Mouse (Mus musculus) kidney, embryonic 14.5 days (tissue): Measurements from ENCODE around the gene Tax1bp3. TPM values are rescaled to one million over a fixed set of nuclear protein-coding genes. Genes with fewer than 3 reads are reported as not detected.

Experiments
- ATAC-seq: fragments of 200-750 bp; cut with Nextera tagmentation; 2 replicates; pipeline ENCODE4 v1.8.0; 2017; ENCODE audit warnings: moderate number of reproducible peaks, mild to moderate bottlenecking, moderate TSS enrichment, moderate library complexity; ENCODE audit not compliant: low FRiP score, low TSS enrichment
- H3K27ac ChIP-seq: fragments of 300-500 bp; sonication (generic); 2 replicates; pipeline ENCODE4 v1.5.1; 2014; ENCODE audit warnings: low read depth, mild to moderate bottlenecking, low read length, moderate library complexity, mixed read lengths
- H3K27me3 ChIP-seq: fragments of 300-500 bp; sonication (generic); 2 replicates; pipeline ENCODE4 v1.6.1; 2014; ENCODE audit warnings: mild to moderate bottlenecking, low read length; ENCODE audit not compliant: control insufficient read depth, insufficient read depth
- H3K36me3 ChIP-seq: fragments of 300-500 bp; sonication (generic); 2 replicates; pipeline ENCODE4 v1.6.1; 2014; ENCODE audit warnings: low read length, mixed read lengths; ENCODE audit not compliant: control insufficient read depth, insufficient read depth
- H3K4me1 ChIP-seq: fragments of 300-500 bp; sonication (generic); 2 replicates; pipeline ENCODE4 v1.6.1; 2014; ENCODE audit warnings: low read length, mixed read lengths; ENCODE audit not compliant: control insufficient read depth, insufficient read depth
- H3K4me2 ChIP-seq: fragments of 300-500 bp; sonication (generic); replicated peaks from 2 replicates; pipeline ENCODE4 v1.6.1; 2014; ENCODE audit warnings: low read depth, mild to moderate bottlenecking, low read length
- H3K4me3 ChIP-seq: fragments of 300-500 bp; sonication (generic); 2 replicates; pipeline ENCODE4 v1.5.1; 2014; ENCODE audit warnings: mild to moderate bottlenecking, low read length
- H3K9ac ChIP-seq: fragments of 300-500 bp; sonication (generic); 2 replicates; pipeline ENCODE4 v1.6.1; 2014; ENCODE audit warnings: low read depth, mild to moderate bottlenecking, low read length, moderate library complexity
- H3K9me3 ChIP-seq: fragments of 300-500 bp; sonication (generic); 2 replicates; pipeline ENCODE4 v1.6.1; 2016; ENCODE audit warnings: low read length; ENCODE audit not compliant: control insufficient read depth
- WGBS: fragments of 180-500 bp; shearing (Covaris S2); extraction: QIAGEN DNeasy Blood & Tissue Kit; methylation state at CpG from one replicate; pipeline ENCODE4 v1.1.7; 2014; 5-methylcytosine and 5-hydroxymethylcytosine counted together
- polyA plus RNA-seq: library from polyadenylated mRNA; unstranded; fragments of >200 nt; fragmentation: Nextera tagmentation; extraction: Ambion mirVana; gene quantifications from 2 replicates; pipeline ENCODE4 v1.2.1, GENCODE M21; 2014

Gene Tax1bp3
- 195 and 209 TPM in 2 replicates for polyA plus RNA-seq

DNA sequence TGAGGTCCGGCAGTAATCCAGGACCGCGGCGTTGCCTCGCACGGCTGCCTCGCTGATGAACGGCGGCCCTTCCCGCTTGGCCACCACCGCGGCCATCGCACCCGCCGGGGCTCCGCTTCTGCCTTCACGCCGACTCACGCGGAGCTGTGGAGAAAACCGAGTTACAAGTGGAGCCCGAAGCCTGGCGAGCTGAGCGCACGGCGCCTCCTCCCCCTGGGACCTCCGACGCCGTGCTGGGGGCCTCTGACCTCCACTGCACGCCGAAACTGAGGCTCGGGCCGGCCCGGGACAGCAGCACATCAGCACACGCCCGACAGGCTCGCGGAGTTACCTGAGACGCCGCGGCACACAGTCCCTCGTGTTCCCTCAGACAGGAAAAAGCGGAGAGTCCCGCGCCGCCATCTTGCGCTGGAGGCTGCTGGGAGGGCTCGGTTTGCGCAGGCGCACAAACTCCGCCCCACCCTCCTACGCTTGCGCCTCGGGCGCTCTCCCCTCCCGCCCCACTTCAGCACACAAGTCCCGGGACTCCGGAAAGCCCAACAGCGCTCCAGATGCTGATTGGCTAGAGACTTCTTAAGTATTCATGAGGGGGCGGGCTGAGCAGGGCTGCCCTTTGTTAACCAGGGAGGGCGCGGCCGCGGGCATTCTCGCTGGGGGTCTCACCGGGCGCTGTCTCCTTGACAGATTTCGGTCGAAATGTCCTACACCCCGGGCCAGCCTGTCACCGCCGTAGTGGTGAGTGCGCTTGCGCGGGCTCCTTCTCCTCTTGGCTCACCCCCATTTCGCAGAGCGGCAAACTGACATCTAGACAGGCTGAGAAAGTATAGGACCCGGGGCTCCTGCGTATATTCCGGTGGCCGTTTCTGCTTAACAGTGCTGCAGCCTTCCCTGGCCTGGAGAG, at the start of gene Tax1bp3, which contains the start of gene Emc6:
Gene Tax1bp3 (plus strand): TSS at position 476 of the 901 bp plus-strand sequence.
Gene Emc6 (minus strand): TSS at position 430 of the 901 bp plus-strand sequence.
- ATAC-seq, result peak; percentile 98
- Histone ChIP-seq H3K9me3 (no peaks in the 10 kb centered on the region), H3K27me3 (no peaks in the 10 kb centered on the region), H3K4me2 (peak within 1 kb of the TSS; percentile 82), H3K4me1 (peaks cover 27% of the 10 kb centered on the region), H3K36me3 (peaks cover 15% of the 10 kb centered on the region), H3K27ac (peak within 1 kb of the TSS; percentile 95), H3K9ac (peak within 1 kb of the TSS; percentile 92), H3K4me3 (peak within 1 kb of the TSS; percentile 98)
- WGBS, result under 1% methylated on average over 81 of the region's 81 CpGs

DNA sequence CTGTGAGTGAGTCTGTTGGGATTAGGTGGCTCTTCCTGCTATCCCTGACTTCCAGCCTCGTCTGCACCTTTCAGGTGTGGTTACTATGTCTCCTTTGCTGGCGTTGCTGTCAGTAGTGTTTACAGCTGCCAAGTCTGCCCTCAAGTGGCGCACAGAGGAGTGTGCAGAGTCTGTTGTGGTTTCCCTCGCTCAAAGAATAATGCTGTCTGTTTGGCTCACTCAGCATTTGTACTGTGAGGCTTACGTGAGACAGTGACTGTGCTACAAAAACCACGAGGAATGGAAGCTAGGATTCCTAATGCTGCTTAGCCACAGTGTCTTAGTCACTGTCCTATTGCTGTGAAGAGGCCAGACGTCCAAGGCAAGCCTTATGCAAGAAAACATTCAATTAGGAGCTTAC, 45.9 kb upstream of the Tax1bp3 start:
- Histone ChIP-seq H3K9me3 (no peaks in the 10 kb centered on the region), H3K36me3 (peaks cover 18% of the 10 kb centered on the region; the same call in 1 of the 2 replicates)
- WGBS, result 85% methylated on average over 7 of the region's 7 CpGs

DNA sequence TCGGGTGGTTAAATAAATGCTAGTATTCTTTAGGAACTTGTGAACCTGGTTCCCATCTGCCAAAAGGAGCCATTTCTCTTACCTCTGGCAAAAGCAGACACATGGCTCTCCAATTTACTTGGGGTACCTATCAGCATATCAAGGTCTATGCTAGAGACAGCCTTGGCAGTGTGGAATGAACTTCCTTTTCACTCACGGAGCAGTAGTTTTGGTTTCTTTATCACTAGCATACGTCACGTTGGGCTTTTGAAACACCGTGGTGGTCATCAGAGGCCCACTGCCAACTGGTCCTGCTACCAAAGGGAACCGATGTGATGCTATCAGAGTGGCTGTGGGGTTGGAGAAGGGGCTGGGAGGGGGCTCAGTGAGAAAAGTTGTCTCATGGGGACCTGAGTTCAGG, 43.9 kb upstream of the Tax1bp3 start:
- 95% methylated on average over 6 of the region's 6 CpGs for WGBS
- peaks cover 18% of the 10 kb centered on the region; the same call in 1 of the 2 replicates for H3K36me3 ChIP-seq
- peaks cover 25% of the 10 kb centered on the region for H3K4me1 ChIP-seq
- no peak overlapping the region for H3K27ac ChIP-seq
- H3K9me3 ChIP-seq, result no peaks in the 10 kb centered on the region
- H3K9ac ChIP-seq, result no peak overlapping the region
- H3K4me3 ChIP-seq, result no peak overlapping the region
- H3K27me3 ChIP-seq, result no peaks in the 10 kb centered on the region
- H3K4me2 ChIP-seq, result no peak overlapping the region
- no peak for ATAC-seq

More for the DNA sequence above, 45.9 kb upstream of the Tax1bp3 start:
- H3K9ac ChIP-seq, result no peak overlapping the region
- H3K27me3 ChIP-seq, result no peaks in the 10 kb centered on the region
- H3K27ac ChIP-seq, result no peak overlapping the region
- peaks cover 12% of the 10 kb centered on the region; the same call in 1 of the 2 replicates for H3K4me1 ChIP-seq
- no peak overlapping the region for H3K4me2 ChIP-seq
- H3K4me3 ChIP-seq, result no peak overlapping the region
- no peak for ATAC-seq

GRCm38 (mm10) chr11:73134222-73134621, 42.7 kb upstream of the Tax1bp3 start:
- 83% methylated on average over 5 of the region's 5 CpGs for WGBS
- no peak overlapping the region for H3K4me3 ChIP-seq

DNA sequence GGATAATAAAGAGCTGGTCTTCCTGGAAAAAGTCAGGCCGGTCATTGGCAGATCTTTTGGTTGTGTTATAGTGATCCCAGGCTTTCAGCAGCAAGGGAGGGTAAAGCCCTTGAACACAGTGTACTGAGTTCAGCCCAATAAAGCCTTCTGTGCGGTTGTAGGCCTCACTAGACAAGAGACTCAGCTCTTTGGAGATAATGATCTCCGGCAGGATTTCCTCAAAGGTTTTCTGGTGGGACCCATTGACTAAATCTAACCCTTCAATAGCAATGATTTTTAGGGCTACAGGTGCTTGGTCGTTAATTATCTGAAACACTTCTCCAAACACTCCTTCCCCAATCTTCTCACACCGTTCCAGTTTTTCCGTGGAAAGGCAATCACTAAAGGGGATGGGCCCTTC, 40.3 kb upstream of the Tax1bp3 start:
- Histone ChIP-seq H3K4me3 (peak overlapping the region; percentile 93), H3K27ac (no peak overlapping the region), H3K4me2 (peak overlapping the region; percentile 78), H3K36me3 (peaks cover 13% of the 10 kb centered on the region; the same call in 1 of the 2 replicates), H3K27me3 (no peaks in the 10 kb centered on the region), H3K9me3 (no peaks in the 10 kb centered on the region), H3K4me1 (peaks cover 25% of the 10 kb centered on the region), H3K9ac (peak overlapping the region; percentile 74; the same call in 1 of the 2 replicates)
- no peak for ATAC-seq
- 60% methylated on average over 6 of the region's 6 CpGs for WGBS

More at GRCm38 (mm10) chr11:73134222-73134621, 42.7 kb upstream of the Tax1bp3 start:
- no peaks in the 10 kb centered on the region for H3K27me3 ChIP-seq
- H3K9me3 ChIP-seq, result no peaks in the 10 kb centered on the region
- peaks cover 25% of the 10 kb centered on the region for H3K4me1 ChIP-seq
- no peak overlapping the region for H3K27ac ChIP-seq
- ATAC-seq, result no peak
- 0 out of 2 replicates have a peak overlapping the region, but pooled peaks have one; percentile 8 for H3K4me2 ChIP-seq
- peaks cover 18% of the 10 kb centered on the region; the same call in 1 of the 2 replicates for H3K36me3 ChIP-seq
- no peak overlapping the region for H3K9ac ChIP-seq

DNA sequence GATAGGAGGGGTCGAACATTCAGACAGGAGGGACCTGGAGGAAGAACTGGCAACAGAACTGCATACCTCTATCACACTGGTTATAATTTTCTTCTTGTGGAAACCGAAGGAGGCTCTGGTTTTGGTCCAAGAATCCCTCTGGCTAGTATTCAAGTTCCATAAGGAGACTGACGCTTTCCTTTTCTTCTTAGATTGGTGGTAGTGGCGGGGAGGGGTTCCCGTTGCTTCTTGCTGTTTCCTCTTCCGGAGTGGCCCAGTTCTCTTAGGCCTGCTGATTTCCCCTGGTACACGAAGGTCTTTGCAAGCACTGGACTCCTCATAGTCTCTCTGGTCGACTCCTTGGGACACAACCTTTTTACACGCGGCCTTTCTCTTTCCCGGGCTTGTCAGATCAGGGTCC, 39.8 kb upstream of the Tax1bp3 start:
- ATAC-seq, result no peak
- no peaks in the 10 kb centered on the region for H3K27me3 ChIP-seq
- H3K9me3 ChIP-seq, result no peaks in the 10 kb centered on the region
- WGBS, result 30% methylated on average over 11 of the region's 11 CpGs
- peak overlapping the region; percentile 78 for H3K4me2 ChIP-seq
- H3K9ac ChIP-seq, result peak overlapping the region; percentile 74
- H3K36me3 ChIP-seq, result peaks cover 13% of the 10 kb centered on the region; the same call in 1 of the 2 replicates
- peak overlapping the region; percentile 93 for H3K4me3 ChIP-seq
- no peak overlapping the region for H3K27ac ChIP-seq
- peaks cover 25% of the 10 kb centered on the region for H3K4me1 ChIP-seq

DNA sequence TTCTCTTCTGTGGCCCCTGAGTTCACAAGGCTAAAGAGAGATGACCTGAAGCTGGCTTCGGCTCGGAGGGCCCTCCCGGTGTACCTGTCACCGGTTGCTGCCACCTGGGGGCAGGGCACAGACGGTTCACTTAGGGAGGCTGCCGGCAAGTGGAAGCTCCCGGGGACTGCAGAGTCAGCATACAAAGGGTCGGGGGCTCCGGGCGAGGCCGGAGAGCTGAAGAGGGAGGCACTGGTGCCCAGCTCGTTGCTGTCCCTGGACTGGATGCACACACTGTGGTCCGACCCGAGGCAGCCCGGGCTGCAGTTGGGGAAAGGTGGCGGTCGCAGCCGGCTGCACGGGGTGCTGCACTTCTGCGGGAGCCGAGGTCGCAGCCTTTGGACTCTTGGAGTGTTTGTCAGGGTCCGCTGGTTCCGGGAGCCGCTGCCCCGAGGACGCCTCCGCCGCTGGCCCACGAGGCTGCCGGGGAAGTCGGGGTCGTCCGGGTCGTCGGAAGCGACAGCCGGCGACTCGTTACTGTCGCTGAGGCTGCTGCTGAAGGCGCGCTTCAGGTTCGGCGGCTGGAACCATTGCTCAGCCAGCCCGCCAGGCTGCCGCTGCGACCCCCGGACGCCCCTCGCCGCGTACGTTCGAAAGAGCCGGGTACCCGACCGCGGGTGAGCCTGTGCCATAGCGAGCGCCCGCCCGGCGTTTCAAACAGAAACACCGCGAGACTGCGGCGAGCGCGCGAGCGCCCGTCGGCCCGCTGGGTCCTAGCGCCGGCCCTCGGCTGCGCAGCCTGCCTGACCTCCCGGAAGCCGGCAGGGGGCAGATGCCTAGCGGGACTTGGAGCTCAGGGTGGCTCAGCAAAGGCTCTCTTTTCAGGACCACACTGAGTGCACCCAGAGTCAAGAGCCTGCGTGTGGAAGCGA, 39.0 kb upstream of the Tax1bp3 start, which contains the start of gene Haspin:
Gene Haspin (minus strand): TSS at position 704 of the 911 bp plus-strand sequence.
- Histone ChIP-seq H3K9me3 (no peaks in the 10 kb centered on the region), H3K36me3 (peaks cover 9% of the 10 kb centered on the region; the same call in 1 of the 2 replicates), H3K27me3 (no peaks in the 10 kb centered on the region), H3K4me2 (peak within 1 kb of the TSS; percentile 78), H3K9ac (peak within 1 kb of the TSS; percentile 74), H3K27ac (no peak within 1 kb of the TSS), H3K4me1 (peaks cover 25% of the 10 kb centered on the region), H3K4me3 (peak within 1 kb of the TSS; percentile 93)
- ATAC-seq, result peak; percentile 96
- WGBS, result under 1% methylated on average over 78 of the region's 84 CpGs

- H3K4me2 ChIP-seq, result no peak overlapping the region
- no peaks in the 10 kb centered on the region for H3K9me3 ChIP-seq
- no peak overlapping the region for H3K4me3 ChIP-seq
- H3K9ac ChIP-seq, result no peak overlapping the region
- H3K27ac ChIP-seq, result no peak overlapping the region
- 68% methylated on average over 1 of the region's 1 CpGs for WGBS
- H3K36me3 ChIP-seq, result no peaks in the 10 kb centered on the region
- H3K27me3 ChIP-seq, result no peaks in the 10 kb centered on the region
- no peaks in the 10 kb centered on the region for H3K4me1 ChIP-seq
- no peak for ATAC-seq
Observed at GRCm38 (mm10) chr11:73144261-73144681, 32.6 kb upstream of the Tax1bp3 start.
